Mouse (Mus musculus) E14TG2a.4 (cell line): ENCODE measurements around the gene Ccser1.
A peak's percentile ranks its signal among the peaks of the same experiment; 100 is the strongest.

Experiments used
- H3K27me3 ChIP-seq: 2 replicates; pipeline ENCODE4 v1.6.1; 2014; ENCODE audit warnings: low read length, control low read depth; ENCODE audit not compliant: insufficient read depth
- H3K36me3 ChIP-seq: 2 replicates; pipeline ENCODE4 v1.6.1; 2014; ENCODE audit warnings: low read length, control low read depth; ENCODE audit not compliant: insufficient read depth
- H3K4me1 ChIP-seq: replicated peaks from 2 replicates; pipeline ENCODE4 v1.6.1; 2014; ENCODE audit warnings: low read depth, low read length, control low read depth
- H3K4me3 ChIP-seq: replicated peaks from 2 replicates; pipeline ENCODE4 v1.5.1; 2014; ENCODE audit warnings: mild to moderate bottlenecking, low read length
- H3K9me3 ChIP-seq: 2 replicates; pipeline ENCODE4 v1.6.1; 2014; ENCODE audit warnings: low read length, control low read depth
- CTCF ChIP-seq: conservative IDR thresholded peaks from 2 replicates; pipeline ENCODE4 v1.5.1; 2014; ENCODE audit warnings: low read length
- NANOG ChIP-seq: IDR thresholded peaks from 2 replicates; pipeline ENCODE4 v1.6.1; 2014; ENCODE audit warnings: borderline replicate concordance, low read length, mixed read lengths
- POU5F1 ChIP-seq: IDR thresholded peaks from 2 replicates; pipeline ENCODE4 v1.6.1; 2014; ENCODE audit warnings: low read length, borderline replicate concordance

Gene Ccser1

DNA sequence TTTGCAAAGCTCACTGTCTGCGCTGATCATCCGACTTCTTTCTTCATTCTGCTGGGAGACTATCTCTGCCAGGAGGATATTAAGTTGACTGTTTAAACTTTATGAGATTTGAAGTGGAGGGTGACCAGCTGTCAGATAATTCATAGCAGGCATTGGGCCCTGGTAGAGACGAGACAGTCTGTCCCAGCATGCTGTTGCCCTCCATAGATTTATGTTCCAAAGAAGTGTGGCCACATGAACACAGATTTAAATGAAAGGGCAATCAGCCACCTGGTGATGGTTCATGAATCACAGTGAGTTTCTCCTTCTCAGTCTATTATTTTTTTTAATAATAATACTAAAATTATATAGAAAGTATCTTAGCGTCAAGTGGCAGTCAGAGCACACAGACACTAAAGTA, 140.7 kb downstream of the Ccser1 start:
- H3K4me3 ChIP-seq = no peak overlapping the region
- no peaks in the 10 kb centered on the region for H3K36me3 ChIP-seq
- no peaks in the 10 kb centered on the region for H3K4me1 ChIP-seq
- H3K27me3 ChIP-seq = no peaks in the 10 kb centered on the region
- no peaks in the 10 kb centered on the region for H3K9me3 ChIP-seq
- no peak for TF ChIP-seq NANOG
- no peak for TF ChIP-seq POU5F1
- TF ChIP-seq CTCF = no peak

DNA sequence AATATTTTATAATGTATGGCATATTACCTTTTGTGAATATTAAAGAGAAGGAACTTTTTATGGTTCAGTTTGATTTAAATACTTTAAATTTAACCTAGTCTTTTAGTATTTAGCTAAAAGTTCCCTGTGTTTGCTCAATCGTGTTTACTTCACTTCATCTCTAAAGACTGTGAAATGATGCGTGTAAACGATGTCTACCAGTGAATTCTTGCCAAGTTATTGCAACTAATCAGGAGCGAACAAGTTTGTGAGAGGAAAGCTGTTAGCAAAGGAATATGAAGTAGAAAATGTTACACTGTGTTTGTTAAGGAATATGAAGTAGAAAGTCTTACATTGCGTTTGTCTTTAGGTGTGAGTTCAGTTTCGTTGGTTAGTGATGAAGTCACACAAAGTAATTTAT, 142.2 kb downstream of the Ccser1 start:
- no peaks in the 10 kb centered on the region for H3K9me3 ChIP-seq
- TF ChIP-seq NANOG (no peak), POU5F1 (no peak), CTCF (no peak)
- no peak overlapping the region for H3K4me3 ChIP-seq
- H3K36me3 ChIP-seq = no peaks in the 10 kb centered on the region
- H3K4me1 ChIP-seq = no peaks in the 10 kb centered on the region
- H3K27me3 ChIP-seq = no peaks in the 10 kb centered on the region

- TF ChIP-seq CTCF (no peak), NANOG (no peak), POU5F1 (no peak)
- no peaks in the 10 kb centered on the region for H3K9me3 ChIP-seq
- no peaks in the 10 kb centered on the region for H3K27me3 ChIP-seq
- no peaks in the 10 kb centered on the region for H3K36me3 ChIP-seq
- H3K4me3 ChIP-seq = no peak overlapping the region
- H3K4me1 ChIP-seq = no peaks in the 10 kb centered on the region
These were observed 146.0 kb downstream of the Ccser1 start for GRCm38 (mm10) chr6:61326131-61326530.

- no peak for TF ChIP-seq POU5F1
- no peak for TF ChIP-seq CTCF
- TF ChIP-seq NANOG = no peak
- no peak overlapping the region for H3K4me3 ChIP-seq
- H3K4me1 ChIP-seq = no peaks in the 10 kb centered on the region
- H3K36me3 ChIP-seq = no peaks in the 10 kb centered on the region
- no peaks in the 10 kb centered on the region for H3K9me3 ChIP-seq
- H3K27me3 ChIP-seq = no peaks in the 10 kb centered on the region
These were observed 148.9 kb downstream of the Ccser1 start for GRCm38 (mm10) chr6:61328981-61329380.

GRCm38 (mm10) chr6:61329593-61330540, 149.7 kb downstream of the Ccser1 start:
- H3K36me3 ChIP-seq = no peaks in the 10 kb centered on the region
- TF ChIP-seq NANOG (no peak), POU5F1 (no peak), CTCF (no peak)

GRCm38 (mm10) chr6:61334466-61334865, 154.3 kb downstream of the Ccser1 start:
- TF ChIP-seq POU5F1 = no peak
- no peak for TF ChIP-seq NANOG
- TF ChIP-seq CTCF = no peak
- H3K36me3 ChIP-seq = no peaks in the 10 kb centered on the region
- no peaks in the 10 kb centered on the region for H3K27me3 ChIP-seq
- H3K9me3 ChIP-seq = peaks cover 18% of the 10 kb centered on the region
- no peak overlapping the region for H3K4me3 ChIP-seq
- H3K4me1 ChIP-seq = no peaks in the 10 kb centered on the region

More at GRCm38 (mm10) chr6:61329593-61330540, 149.7 kb downstream of the Ccser1 start:
- Histone ChIP-seq H3K4me1 (no peaks in the 10 kb centered on the region), H3K27me3 (no peaks in the 10 kb centered on the region), H3K4me3 (no peak overlapping the region), H3K9me3 (no peaks in the 10 kb centered on the region)

DNA sequence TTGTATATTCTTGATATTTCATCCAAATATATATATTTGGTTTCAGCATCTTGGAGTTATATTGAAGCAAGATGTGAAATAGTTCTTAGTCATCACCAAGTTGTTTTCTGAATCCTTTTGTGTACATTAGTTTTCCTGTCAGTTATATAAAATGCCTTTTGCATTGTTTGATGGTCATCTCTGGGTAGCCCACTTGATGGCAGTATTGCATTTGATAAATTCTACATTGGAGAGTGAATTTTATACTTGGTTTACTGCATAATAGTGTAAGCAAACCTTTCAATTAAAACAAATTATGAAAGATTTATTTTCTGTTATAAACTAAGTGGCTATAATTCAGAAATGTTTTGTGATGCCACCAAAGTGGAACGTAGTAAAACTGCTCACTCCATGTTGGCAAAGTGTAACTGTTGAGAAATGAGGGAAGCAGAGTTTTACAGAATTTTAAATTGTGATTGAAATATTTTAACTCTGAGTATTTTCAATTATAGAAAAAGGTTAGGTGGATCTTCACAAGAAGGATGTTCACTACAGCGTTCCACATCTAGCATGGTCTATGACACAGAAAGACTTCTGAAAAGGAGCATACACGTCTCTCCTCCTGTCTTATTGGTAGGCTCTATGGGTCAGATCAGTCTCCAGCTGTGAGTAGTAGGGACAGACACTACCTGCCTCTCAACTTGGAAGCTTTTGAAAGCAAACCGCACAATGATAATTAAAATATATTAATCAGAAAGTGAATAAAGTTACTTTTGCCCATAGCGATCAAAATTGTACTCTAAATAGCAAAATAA, 167.1 kb downstream of the Ccser1 start:
- H3K4me1 ChIP-seq = no peaks in the 10 kb centered on the region
- H3K36me3 ChIP-seq = no peaks in the 10 kb centered on the region
- TF ChIP-seq CTCF = peak; percentile 23; the same call in 1 of the 2 replicates
- no peak for TF ChIP-seq NANOG
- TF ChIP-seq POU5F1 = no peak
- no peak overlapping the region for H3K4me3 ChIP-seq
- peaks cover 2% of the 10 kb centered on the region for H3K9me3 ChIP-seq
- H3K27me3 ChIP-seq = no peaks in the 10 kb centered on the region

GRCm38 (mm10) chr6:61363722-61364121, 183.6 kb downstream of the Ccser1 start:
- Histone ChIP-seq H3K36me3 (no peaks in the 10 kb centered on the region), H3K27me3 (no peaks in the 10 kb centered on the region), H3K4me1 (no peaks in the 10 kb centered on the region), H3K4me3 (no peak overlapping the region), H3K9me3 (no peaks in the 10 kb centered on the region)
- no peak for TF ChIP-seq CTCF
- TF ChIP-seq NANOG = no peak
- TF ChIP-seq POU5F1 = no peak
